Mouse (Mus musculus) small intestine, adult 2 months (tissue): ENCODE results near the gene Prrc2c.

ENCODE experiments used
- CTCF ChIP-seq: fragments of 200-500 bp; IDR thresholded peaks from 2 replicates; pipeline ENCODE4 v1.5.1; 2012; ENCODE audit warnings: low read depth, mild to moderate bottlenecking, control low read depth, inconsistent platforms, low read length, moderate library complexity, mixed read lengths; ENCODE audit not compliant: insufficient replicate concordance, insufficient read length; ENCODE audit errors: extremely low read depth
- POLR2A ChIP-seq: fragments of 200-500 bp; IDR thresholded peaks from 2 replicates; pipeline ENCODE4 v1.6.1; 2012; ENCODE audit warnings: low read depth, mild to moderate bottlenecking, control low read depth, inconsistent platforms, low read length, moderate library complexity

GRCm38 (mm10) chr1:162723610-162724009 lies 16.7 kb downstream of the Prrc2c start:
- TF ChIP-seq CTCF (no peak), POLR2A (no peak)
